In genomic region chr5:101724216-101724615, GRCm38 (mm10) we compare ENCODE assay signal across 19 mouse cellular contexts. TPM values are rescaled to one million over a fixed set of nuclear protein-coding genes. Genes with fewer than 3 reads are reported as not detected.
"Had no signal": no experiment of that assay in that cellular context is flagged by ENCODE, and none has a peak within 500 bp of the region (broad histone marks: within the 10 kb centered on the region; RNA-seq: fewer than 3 reads in every experiment).

No protein-coding gene starts in this region.

- H3K36me3 ChIP-seq: midbrain, embryonic 10.5 days; midbrain, embryonic 12.5 days; neural tube, embryonic 13.5 days; neural tube, embryonic 15.5 days; stomach, embryonic 15.5 days had no signal

- H3K4me2 ChIP-seq: lung, embryonic 14.5 days; midbrain, embryonic 12.5 days; neural tube, embryonic 13.5 days; neural tube, embryonic 15.5 days; stomach, embryonic 15.5 days had no signal

- ATAC-seq: midbrain, embryonic 16.5 days had no signal

- H3K9ac ChIP-seq: lung, embryonic 14.5 days; midbrain, embryonic 12.5 days; neural tube, embryonic 13.5 days; neural tube, embryonic 15.5 days; stomach, embryonic 15.5 days had no signal

- H3K4me1 ChIP-seq: midbrain, embryonic 12.5 days; neural tube, embryonic 13.5 days; neural tube, embryonic 15.5 days; stomach, embryonic 15.5 days had no signal

- DNase-seq: lung, embryonic 14.5 days; lung, postnatal 10 days; lung, postnatal 4 days; midbrain, embryonic 14.5 days; retina, postnatal 1 day; right cerebral cortex, postnatal 14 days; thymus, adult 2 months; thymus, postnatal 25 days had no signal

- H3K27ac ChIP-seq: midbrain, embryonic 10.5 days; midbrain, embryonic 12.5 days; neural tube, embryonic 13.5 days; neural tube, embryonic 15.5 days; stomach, embryonic 15.5 days; stomach, postnatal 0 days had no signal

- H3K9me3 ChIP-seq: midbrain, embryonic 10.5 days; midbrain, embryonic 12.5 days; neural tube, embryonic 13.5 days; neural tube, embryonic 15.5 days; stomach, embryonic 15.5 days had no signal

- H3K4me3 ChIP-seq: midbrain, embryonic 10.5 days; midbrain, embryonic 12.5 days; myocyte; neural tube, embryonic 13.5 days; neural tube, embryonic 15.5 days; stomach, embryonic 15.5 days had no signal

- H3K27me3 ChIP-seq: midbrain, embryonic 12.5 days; neural tube, embryonic 13.5 days; neural tube, embryonic 15.5 days; stomach, embryonic 15.5 days had no signal

RNA-seq across cellular contexts. Expression of gene Cds1, which starts 40.7 kb away (rescaled TPM):
- total RNA-seq: megakaryocyte-erythroid progenitor cell, adult 5-6 weeks had no signal
- polyA plus RNA-seq: myocyte had no signal

RNA-seq across cellular contexts. Expression of gene Nkx6-1, which starts 59.4 kb away (rescaled TPM):
- total RNA-seq: megakaryocyte, adult 5-6 weeks; megakaryocyte-erythroid progenitor cell, adult 5-6 weeks had no signal
- polyA plus RNA-seq: myocyte; spleen, adult 2 months; thymus, adult 2 months had no signal
